Mouse (Mus musculus) kidney, embryonic 16.5 days (tissue): ENCODE results near the gene Gm43191. TPM values are rescaled to one million over a fixed set of nuclear protein-coding genes. Genes with fewer than 3 reads are reported as not detected.
"Not testable (repeated sequence)": the region's sequence is repeated elsewhere in the genome, so short reads cannot be mapped to it uniquely, and the experiment has no call there.

Experiments
- ATAC-seq: fragments of 200-750 bp; cut with Nextera tagmentation; 2 replicates; pipeline ENCODE4 v1.8.0; 2017; ENCODE audit warnings: moderate TSS enrichment; ENCODE audit not compliant: low FRiP score, low TSS enrichment
- H3K27ac ChIP-seq: fragments of 300-500 bp; sonication (generic); 2 replicates; pipeline ENCODE4 v1.5.1; 2014; ENCODE audit warnings: low read length
- H3K27me3 ChIP-seq: fragments of 300-500 bp; sonication (generic); 2 replicates; pipeline ENCODE4 v1.6.1; 2014; ENCODE audit warnings: low read length, control low read depth, mixed read lengths; ENCODE audit not compliant: insufficient read depth
- H3K36me3 ChIP-seq: fragments of 300-500 bp; sonication (generic); 2 replicates; pipeline ENCODE4 v1.6.1; 2014; ENCODE audit warnings: low read length, control low read depth, mixed read lengths; ENCODE audit not compliant: insufficient read depth
- H3K4me1 ChIP-seq: fragments of 300-500 bp; sonication (generic); 2 replicates; pipeline ENCODE4 v1.6.1; 2014; ENCODE audit warnings: low read length, control low read depth, mixed read lengths; ENCODE audit not compliant: insufficient read depth
- H3K4me2 ChIP-seq: fragments of 300-500 bp; sonication (generic); replicated peaks from 2 replicates; pipeline ENCODE4 v1.6.1; 2014; ENCODE audit warnings: low read depth, low read length
- H3K4me3 ChIP-seq: fragments of 300-500 bp; sonication (generic); 2 replicates; pipeline ENCODE4 v1.5.1; 2014; ENCODE audit warnings: mild to moderate bottlenecking, low read length
- H3K9ac ChIP-seq: fragments of 300-500 bp; sonication (generic); replicated peaks from 2 replicates; pipeline ENCODE4 v1.6.1; 2014; ENCODE audit warnings: low read length
- H3K9me3 ChIP-seq: fragments of 300-500 bp; sonication (generic); 2 replicates; pipeline ENCODE4 v1.6.1; 2016; ENCODE audit warnings: low read length, control low read depth
- WGBS: fragments of 180-500 bp; shearing (Covaris S2); extraction: QIAGEN DNeasy Blood & Tissue Kit; methylation state at CpG from one replicate; pipeline ENCODE4 v1.1.7; 2014; 5-methylcytosine and 5-hydroxymethylcytosine counted together
- polyA plus RNA-seq: library from polyadenylated mRNA; unstranded; fragments of >200 nt; fragmentation: Nextera tagmentation; extraction: Ambion mirVana; gene quantifications from 2 replicates; pipeline ENCODE4 v1.2.1, GENCODE M21; 2015

Gm43191 gene
- polyA plus RNA-seq, 1 experiment from 2014 or later, result 0.37 TPM

- Histone ChIP-seq H3K4me3 (peak within 1 kb of the TSS; percentile 95), H3K36me3 (peaks cover under 1% of the 10 kb centered on the region; the same call in 1 of the 2 replicates), H3K27me3 (no peaks in the 10 kb centered on the region), H3K9me3 (no peaks in the 10 kb centered on the region), H3K4me2 (peak within 1 kb of the TSS; percentile 65), H3K4me1 (peaks cover 26% of the 10 kb centered on the region), H3K9ac (peak within 1 kb of the TSS; percentile 99), H3K27ac (peak within 1 kb of the TSS; percentile 96)
- peak; percentile 98 for ATAC-seq
- under 1% methylated on average over 39 of the region's 39 CpGs for WGBS
These were observed 18.6 kb downstream of the Gm43191 start, which contains the start of gene Mfsd14a for GRCm38 (mm10) chr3:116662463-116662863. Mfsd14a (minus strand) TSS chr3:116662677.

GRCm38 (mm10) chr3:116661870-116662414 is 19.1 kb downstream of the Gm43191 start:
- Histone ChIP-seq H3K27me3 (no peaks in the 10 kb centered on the region), H3K4me1 (peaks cover 26% of the 10 kb centered on the region), H3K9me3 (no peaks in the 10 kb centered on the region), H3K9ac (peak overlapping the region; percentile 99), H3K36me3 (no peaks in the 10 kb centered on the region), H3K4me3 (peak overlapping the region; percentile 95), H3K4me2 (peak overlapping the region; percentile 65), H3K27ac (peak overlapping the region; percentile 96)
- ATAC-seq, result peak; percentile 87
- WGBS, result 0% methylated on average over 67 of the region's 68 CpGs

- peak overlapping the region; percentile 65 for H3K4me2 ChIP-seq
- H3K9me3 ChIP-seq, result no peaks in the 10 kb centered on the region
- peak overlapping the region; percentile 95 for H3K4me3 ChIP-seq
- ATAC-seq, result no peak
- peak overlapping the region; percentile 96 for H3K27ac ChIP-seq
- H3K9ac ChIP-seq, result peak overlapping the region; percentile 99
- no peaks in the 10 kb centered on the region for H3K36me3 ChIP-seq
- no peaks in the 10 kb centered on the region for H3K27me3 ChIP-seq
- WGBS, result 3% methylated on average over 16 of the region's 16 CpGs
- H3K4me1 ChIP-seq, result peaks cover 26% of the 10 kb centered on the region
These were observed 19.7 kb downstream of the Gm43191 start for GRCm38 (mm10) chr3:116661288-116661869.

GRCm38 (mm10) chr3:116659856-116660430 is 21.1 kb downstream of the Gm43191 start:
- Histone ChIP-seq H3K4me2 (0 out of 2 replicates have a peak overlapping the region, but pooled peaks have one; percentile 14), H3K27ac (no peak overlapping the region), H3K4me3 (0 out of 2 replicates have a peak overlapping the region, but pooled peaks have one; percentile 2), H3K4me1 (peaks cover 26% of the 10 kb centered on the region), H3K9me3 (no peaks in the 10 kb centered on the region), H3K9ac (no peak overlapping the region), H3K27me3 (no peaks in the 10 kb centered on the region), H3K36me3 (no peaks in the 10 kb centered on the region)
- ATAC-seq, result no peak
- WGBS, result 77% methylated on average over 13 of the region's 13 CpGs

GRCm38 (mm10) chr3:116658928-116659565 is 22.0 kb downstream of the Gm43191 start:
- no peak overlapping the region for H3K27ac ChIP-seq
- no peak for ATAC-seq
- H3K9me3 ChIP-seq, result no peaks in the 10 kb centered on the region
- H3K4me2 ChIP-seq, result peak overlapping the region; percentile 8; the same call in 1 of the 2 replicates
- WGBS, result 60% methylated on average over 15 of the region's 15 CpGs
- H3K9ac ChIP-seq, result no peak overlapping the region; the same call in 1 of the 2 replicates
- H3K4me3 ChIP-seq, result no peak overlapping the region
- H3K36me3 ChIP-seq, result no peaks in the 10 kb centered on the region
- no peaks in the 10 kb centered on the region for H3K27me3 ChIP-seq
- peaks cover 26% of the 10 kb centered on the region for H3K4me1 ChIP-seq

DNA sequence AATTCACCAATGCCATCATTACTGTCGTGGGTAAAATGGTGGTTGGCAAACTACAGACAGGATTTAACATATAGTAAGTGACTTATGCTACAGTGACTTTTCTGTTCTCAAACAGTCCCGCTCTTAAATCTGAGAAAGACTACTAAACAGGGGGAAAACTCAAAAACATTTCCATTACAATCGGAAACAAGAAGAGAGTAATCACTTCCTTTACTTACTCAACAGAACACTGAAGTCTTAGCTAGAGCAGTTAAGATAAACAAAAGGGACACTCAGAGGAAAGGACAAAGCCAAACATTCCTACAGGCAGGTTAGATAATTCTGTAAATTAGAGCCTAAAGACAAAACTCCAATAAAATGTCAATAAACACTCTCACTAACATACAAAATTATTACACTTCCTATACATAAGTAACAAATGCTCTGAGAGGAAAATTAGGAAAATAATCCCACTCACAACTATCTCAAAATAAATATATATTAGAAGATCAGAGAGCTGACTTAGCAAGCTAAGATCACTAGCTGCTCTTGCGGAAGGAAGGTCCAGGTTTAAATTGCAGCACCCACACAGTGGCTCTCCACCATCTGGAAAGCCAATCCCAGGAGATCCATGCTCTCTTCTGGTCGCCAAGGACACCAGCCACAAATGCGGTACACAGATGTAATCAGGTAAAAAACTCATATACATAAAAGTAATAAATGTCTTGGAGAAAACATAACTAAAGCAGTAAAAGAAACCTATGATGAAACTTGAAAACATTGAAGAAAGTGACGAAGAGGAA is 24.7 kb downstream of the Gm43191 start:
- H3K27ac ChIP-seq, result no peak overlapping the region
- H3K4me2 ChIP-seq, result no peak overlapping the region
- H3K27me3 ChIP-seq, result no peaks in the 10 kb centered on the region
- H3K4me3 ChIP-seq, result no peak overlapping the region
- no peaks in the 10 kb centered on the region for H3K36me3 ChIP-seq
- no peak overlapping the region for H3K9ac ChIP-seq
- no peak for ATAC-seq
- peaks cover 26% of the 10 kb centered on the region for H3K4me1 ChIP-seq
- 76% methylated on average over 7 of the region's 7 CpGs for WGBS
- H3K9me3 ChIP-seq, result no peaks in the 10 kb centered on the region

DNA sequence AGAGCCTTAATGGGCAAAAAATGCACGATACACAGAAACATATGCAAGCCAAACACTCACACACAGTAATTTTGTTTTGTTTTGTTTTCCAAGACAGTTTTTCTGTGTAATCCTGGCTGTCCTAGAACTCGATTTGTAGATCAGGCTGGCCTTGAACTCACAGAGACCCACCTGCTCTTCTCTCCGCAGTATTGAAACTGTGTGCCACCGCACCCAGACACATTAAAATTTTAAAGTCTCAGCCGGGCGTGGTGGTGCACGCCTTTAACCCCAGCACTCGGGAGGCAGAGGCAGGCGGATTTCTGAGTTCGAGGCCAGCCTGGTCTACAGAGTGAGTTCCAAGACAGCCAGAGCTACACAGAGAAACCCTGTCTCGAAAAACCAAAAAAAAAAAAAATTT is 27.0 kb downstream of the Gm43191 start:
- 95% methylated on average over 11 of the region's 11 CpGs for WGBS
- ATAC-seq, H3K9ac ChIP-seq, H3K36me3 ChIP-seq, H3K27me3 ChIP-seq, H3K4me2 ChIP-seq, H3K9me3 ChIP-seq, H3K4me3 ChIP-seq, H3K27ac ChIP-seq, H3K4me1 ChIP-seq: not testable (repeated sequence)

- no peaks in the 10 kb centered on the region for H3K27me3 ChIP-seq
- WGBS, result 78% methylated on average over 5 of the region's 5 CpGs
- H3K4me2 ChIP-seq, result no peak overlapping the region
- no peak overlapping the region for H3K27ac ChIP-seq
- H3K36me3 ChIP-seq, result peaks cover 11% of the 10 kb centered on the region; the same call in 1 of the 2 replicates
- no peak for ATAC-seq
- peaks cover 3% of the 10 kb centered on the region; the same call in 1 of the 2 replicates for H3K4me1 ChIP-seq
- no peak overlapping the region for H3K9ac ChIP-seq
- no peaks in the 10 kb centered on the region for H3K9me3 ChIP-seq
- H3K4me3 ChIP-seq, result no peak overlapping the region
These were observed 27.6 kb downstream of the Gm43191 start for GRCm38 (mm10) chr3:116653278-116653945.

GRCm38 (mm10) chr3:116652033-116652446 is 29.0 kb downstream of the Gm43191 start:
- H3K27me3 ChIP-seq, result no peaks in the 10 kb centered on the region
- 0 out of 2 replicates have a peak, but pooled peaks cover 3% of the 10 kb centered on the region for H3K4me1 ChIP-seq
- no peaks in the 10 kb centered on the region for H3K9me3 ChIP-seq
- ATAC-seq, result no peak
- H3K4me2 ChIP-seq, result no peak overlapping the region
- no peak overlapping the region for H3K27ac ChIP-seq
- H3K36me3 ChIP-seq, result peaks cover 11% of the 10 kb centered on the region; the same call in 1 of the 2 replicates
- H3K9ac ChIP-seq, result no peak overlapping the region
- no peak overlapping the region for H3K4me3 ChIP-seq
- WGBS, result 74% methylated on average over 3 of the region's 3 CpGs
